Mouse (Mus musculus): Measurements from ENCODE around the gene Foxp1.

The Foxp1 gene

DNA sequence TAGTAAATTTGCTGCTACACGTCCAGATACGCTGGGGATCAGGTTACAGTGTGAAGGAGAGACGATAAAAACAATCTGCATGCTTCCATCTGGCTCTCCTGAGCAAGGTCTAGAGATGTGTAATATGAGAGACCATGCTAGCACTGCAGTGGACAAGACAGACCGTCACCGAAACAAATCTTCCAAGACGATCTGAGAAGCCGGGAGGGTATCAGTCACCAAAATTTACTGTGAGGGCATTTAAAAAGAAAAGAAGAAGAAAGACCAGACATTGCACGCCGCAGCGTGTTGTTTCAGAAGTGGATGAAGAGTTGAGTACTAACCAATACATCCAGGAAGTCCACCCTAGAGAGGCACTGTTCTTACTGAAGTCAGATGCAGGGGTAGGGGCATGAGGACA lies 39.0 kb downstream of the Foxp1 start:
- DNase-seq = no peak

DNA sequence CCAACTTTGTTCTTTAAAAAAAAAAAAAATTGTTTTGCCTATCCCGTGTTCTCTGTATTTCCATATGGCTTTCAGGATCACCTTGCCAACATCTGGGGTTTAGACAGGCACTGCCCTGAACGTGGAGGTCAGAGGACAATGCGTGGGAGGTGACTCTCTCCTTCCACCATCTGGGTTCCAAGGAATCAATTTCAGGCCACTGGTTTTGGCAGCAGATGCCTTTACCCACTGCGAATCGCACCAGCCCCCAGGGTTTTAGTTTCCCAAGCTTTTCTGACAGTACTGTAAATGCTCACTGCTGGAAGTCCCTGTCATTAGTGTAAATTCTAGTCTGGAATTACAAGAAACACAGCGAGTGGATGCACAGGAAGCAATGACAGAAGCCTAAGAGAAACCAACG lies 41.0 kb downstream of the Foxp1 start:
- DNase-seq = no peak

DNA sequence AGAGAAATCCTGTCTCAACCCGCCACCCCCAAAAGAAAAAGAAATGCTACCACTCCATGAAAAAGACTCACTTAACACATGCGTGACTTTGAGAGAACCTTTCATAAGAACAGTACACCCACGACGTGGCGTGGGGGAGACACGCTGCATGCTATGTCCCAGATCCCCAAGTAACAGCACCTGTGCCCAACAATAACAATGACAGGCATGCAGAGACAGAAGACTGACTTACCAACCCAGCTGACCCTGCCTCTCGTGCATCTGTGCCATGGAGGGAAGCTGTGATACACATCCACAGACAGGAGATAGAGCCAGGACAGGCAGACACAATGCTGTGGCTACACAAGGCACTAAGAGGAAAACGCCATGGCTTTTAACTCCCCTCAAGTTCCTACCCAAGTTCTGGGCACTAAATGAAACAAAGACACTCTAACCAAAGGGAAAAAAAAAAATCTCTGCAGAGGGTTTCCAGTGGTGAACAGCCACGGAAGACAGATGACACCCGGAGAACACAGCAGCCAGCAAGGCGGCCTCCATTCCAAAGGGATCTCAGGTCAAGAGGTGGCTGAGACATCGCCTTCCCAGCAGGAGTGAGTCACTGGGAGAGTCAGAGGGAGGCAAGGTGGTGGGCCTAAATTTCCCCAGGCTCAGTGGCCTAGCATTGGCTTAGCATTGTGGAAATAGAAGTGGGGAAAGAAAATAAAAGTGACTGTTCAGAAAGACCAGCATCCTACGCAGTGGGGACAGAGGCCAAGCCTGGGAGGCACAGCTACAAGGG lies 43.5 kb downstream of the Foxp1 start:
- no peak for DNase-seq

DNA sequence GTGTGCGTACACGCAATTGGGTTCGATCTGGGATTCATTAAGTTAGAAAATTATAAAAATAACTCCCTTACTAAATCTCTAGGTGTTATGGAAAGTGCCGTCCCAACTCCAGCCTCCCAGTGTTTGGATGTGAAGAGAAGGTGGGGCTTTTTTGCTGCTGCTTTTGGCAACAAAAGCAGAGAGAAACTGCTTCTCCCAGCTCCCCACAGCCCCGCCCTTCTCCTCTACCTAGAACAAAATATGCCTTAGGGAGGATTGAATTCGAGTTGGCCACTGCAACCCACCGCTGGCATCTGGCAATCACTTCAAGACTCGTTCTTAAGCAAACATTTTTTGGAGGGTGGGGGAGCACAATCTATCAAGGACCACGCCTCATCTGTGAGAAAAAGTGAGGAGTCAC lies 47.5 kb downstream of the Foxp1 start:
- no peak for DNase-seq

DNA sequence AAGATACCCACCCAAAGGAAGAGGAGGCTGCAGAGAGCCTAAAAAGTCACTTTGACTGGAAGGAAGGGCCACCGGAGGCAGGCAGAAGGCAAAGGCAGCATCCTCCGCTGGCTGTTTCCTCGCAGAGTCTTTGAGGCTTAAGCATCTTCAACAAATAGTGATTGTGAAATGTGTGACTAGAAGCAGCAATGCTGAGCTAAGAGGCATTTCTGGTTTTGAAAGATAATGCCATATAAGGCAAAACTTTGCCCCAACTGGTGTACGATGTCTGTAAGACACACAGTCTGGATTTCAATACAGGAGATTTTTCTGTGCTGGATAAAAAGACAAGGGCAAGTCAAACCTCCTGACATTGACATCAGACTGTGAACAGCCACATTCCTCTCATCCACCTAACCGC lies 51.6 kb downstream of the Foxp1 start:
- DNase-seq = no peak

DNA sequence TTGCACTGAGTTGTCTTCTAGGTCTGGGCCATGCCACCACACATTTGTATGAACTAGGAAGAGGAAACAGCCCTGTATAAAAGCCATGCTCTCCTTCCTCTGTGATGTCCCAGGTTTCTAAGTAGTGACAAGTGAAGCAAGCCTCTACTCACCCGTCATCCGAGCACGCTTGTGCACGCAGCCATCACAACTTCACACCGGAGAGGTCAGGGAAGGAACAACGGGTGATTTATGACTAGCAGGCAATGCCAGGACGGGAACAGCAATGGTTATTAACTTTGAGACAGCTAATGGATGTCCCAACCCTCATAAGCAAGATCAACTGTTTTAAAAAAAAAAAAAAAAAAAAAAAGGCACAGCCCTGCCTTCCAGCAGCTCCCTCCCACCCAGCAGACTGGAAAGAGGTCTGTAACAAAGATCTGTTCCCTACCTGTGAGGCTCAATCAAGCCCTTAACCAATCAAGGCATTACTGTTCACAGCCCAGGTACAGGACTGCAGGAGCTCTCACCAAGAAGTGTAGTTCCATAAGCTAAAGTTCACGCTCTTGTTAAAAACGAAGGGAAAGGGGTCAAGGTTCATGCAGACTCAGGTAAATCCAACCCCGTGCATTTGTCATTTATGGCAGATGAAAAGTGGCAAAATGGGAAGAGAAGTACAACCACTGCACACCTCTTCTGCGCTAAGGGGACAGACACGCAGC lies 53.2 kb downstream of the Foxp1 start:
- no peak for DNase-seq

DNA sequence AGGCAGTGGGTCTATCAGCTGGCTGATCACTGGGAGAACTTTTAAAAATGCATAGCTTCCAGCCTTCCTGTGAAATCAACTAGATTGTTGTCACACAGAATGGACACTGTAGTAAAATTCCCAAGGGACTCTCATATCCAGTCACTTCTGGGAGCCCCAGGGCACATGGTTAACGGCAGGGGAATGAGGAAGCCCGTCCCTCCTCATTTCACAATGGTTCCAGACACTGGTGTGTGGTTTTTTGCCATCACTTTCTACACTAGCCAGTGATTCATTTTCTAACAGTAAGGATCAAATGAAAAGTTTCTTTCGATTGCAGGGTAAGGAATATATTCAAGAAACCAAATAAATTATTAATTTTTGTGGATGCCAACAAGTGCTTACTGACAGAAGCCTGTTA lies 54.7 kb downstream of the Foxp1 start:
- DNase-seq = no peak

DNA sequence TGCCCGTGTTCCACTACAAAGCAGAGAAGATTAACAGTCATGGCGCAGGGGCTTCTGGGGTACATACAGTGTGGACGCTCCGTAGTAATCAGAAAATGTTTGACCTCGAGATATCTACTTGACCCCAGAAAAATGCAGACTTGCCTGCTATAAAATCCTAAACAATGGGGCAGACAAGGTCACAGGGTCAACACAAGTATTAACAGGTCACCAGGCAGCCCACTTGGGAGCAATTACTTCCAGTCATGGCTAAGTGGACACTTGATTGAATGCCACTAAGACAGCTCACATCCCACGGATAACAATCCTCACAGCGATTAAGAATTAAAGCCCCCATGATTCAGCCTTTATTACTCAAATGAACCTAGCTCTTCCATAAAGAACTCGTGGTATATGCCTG lies 55.4 kb downstream of the Foxp1 start:
- DNase-seq = no peak

DNA sequence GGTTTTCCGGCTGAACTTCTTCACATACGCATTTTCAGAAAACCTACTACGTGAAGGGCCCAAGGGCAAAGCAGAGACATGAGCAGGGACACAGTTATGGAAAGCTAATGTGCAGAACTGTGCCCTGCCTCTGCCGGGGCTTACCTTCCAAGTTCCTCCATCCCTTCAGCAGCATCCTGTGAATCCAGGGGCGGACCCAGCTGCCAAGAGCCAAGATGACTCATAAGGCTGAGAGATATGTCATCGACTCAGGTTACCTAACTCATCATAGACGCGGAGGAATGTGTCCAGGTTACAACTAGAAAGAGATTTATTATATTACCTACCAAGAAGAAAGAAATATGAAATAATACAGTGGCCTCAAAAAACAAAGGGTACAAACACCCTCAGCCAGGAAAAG lies 56.2 kb downstream of the Foxp1 start:
- DNase-seq = no peak

DNA sequence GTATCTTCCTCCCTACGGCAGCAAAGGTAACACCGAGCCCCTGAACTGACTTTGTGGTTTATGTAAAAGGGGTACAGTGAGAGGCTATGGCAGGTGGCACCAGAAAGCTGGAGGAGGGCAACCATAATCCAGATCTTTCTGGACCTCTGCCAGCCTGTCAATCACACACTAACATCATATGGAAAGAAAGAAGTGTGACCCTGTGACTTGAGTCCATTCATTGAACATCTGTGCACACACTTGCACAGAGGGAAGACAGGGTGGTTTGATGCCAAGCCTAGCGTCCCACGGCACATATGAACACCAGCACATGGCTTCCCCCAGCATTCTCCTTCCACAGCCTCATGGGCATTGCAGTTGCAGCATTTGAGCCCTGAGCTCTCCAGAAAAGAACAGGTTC lies 58.1 kb downstream of the Foxp1 start:
- DNase-seq = no peak

DNA sequence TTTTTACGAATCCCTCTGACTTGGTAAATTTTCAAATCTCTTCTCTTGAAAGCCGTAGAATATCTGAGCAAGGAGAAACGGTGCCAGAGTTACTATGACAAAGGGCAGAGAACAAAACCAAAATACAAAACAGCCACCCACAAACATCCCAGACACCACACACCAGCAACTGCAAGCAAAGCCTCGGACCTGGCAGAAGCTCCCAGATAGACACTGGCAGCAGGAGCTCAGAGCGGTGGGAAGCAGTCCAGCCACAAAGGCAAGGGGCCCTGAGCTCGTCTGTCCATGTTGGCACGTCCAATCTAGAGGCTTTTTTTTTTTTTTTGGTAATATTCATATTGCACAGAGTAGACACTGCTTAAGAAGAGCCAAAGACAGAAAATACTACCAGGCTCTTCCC lies 58.6 kb downstream of the Foxp1 start:
- DNase-seq = no peak

DNA sequence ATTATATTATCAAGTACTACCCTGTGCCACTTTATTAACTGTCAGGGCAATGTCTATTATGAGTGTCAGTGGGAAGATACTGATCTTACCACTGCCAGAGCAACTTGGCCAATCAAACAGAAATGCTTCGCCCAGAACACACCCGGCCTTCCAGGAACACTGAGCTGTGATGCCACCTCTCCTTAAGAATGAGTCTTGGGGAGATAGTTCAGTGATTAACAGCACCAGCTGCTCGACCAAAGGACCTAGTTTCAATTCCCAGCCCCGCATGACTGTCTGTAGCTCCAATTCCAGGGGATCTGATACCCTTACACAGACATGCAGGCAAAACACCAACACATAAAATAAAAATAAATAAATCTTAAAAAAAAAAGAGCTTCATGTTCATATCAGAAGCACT lies 63.7 kb downstream of the Foxp1 start:
- DNase-seq = no peak

DNA sequence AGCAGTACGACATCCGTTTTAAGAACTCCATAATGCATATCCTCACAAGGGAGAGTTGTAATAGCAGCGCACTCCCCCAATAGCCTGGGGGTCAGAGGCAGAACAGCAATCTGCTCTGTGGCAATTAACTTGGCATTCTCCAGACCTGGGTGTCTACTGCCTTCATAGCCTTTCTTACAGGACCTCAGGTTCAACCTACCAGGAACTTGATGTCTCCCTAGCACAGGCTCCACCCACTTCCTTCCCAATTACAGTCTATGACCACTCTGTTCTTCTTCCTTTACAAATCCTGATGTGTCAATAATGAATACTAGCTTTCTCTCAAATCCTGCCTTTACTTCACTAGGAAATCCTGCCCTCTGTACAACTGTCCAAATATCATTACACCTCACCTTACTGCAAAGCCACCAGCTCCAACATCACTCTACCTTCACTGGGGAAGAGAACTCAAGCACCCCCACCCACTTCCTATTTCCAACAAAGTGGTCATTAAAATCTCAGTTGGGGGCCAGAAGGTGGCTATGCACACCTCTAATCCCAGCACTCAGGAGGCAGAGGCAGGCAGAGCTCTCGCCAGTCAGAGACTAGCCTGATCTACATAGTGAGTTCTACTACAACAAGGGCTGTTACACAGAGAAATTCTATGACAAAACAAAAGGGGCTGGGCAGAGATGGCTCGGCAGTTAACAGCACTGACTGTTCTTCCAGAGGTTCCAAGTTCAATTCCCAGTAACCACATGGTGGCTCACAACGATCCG lies 68.6 kb downstream of the Foxp1 start:
- DNase-seq = no peak

DNA sequence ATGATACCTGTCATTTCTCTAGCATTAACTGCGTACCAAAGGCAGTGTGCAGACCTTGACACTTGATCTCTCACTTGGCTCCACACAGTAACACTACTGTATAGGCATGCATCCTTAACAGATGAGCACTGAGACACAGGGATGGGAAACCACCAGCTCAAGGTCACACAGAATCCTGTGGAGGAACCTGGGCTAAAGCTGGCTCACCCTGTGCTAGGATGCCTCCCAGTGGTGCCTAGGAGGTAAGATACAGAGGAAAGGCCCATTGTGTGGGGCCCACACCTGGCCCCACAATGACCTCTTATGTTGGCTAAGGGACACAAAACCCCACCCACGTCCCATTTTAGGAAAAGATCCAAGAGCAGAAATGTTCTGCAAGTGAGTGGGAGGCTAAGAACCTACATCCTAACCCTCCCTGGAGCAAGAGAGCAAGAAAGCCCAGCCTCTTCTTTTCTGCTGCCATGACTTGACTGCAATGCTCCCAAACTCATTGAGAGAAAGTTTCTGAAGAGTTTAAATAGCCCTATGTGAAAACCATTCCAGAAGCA lies 69.8 kb downstream of the Foxp1 start:
- no peak for DNase-seq

DNA sequence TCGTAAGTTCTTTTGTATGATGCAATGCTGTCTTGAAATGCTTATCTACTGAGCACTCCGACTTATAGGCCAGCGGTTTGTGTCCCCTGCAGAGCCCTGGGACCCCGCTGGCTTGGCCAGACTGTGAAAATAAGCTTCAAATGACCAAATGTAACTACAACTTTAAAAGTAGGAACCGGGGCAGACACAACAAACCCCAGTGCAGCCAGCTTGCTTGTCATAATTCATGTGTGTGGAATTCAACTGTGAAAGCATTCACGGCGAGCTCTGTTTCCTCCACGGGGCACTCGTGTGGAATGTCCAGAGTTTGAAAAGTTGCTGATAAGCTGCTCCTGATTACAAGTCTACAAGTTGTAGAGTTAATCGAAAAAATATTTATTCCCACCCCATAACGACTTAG lies 71.0 kb downstream of the Foxp1 start:
- no peak for DNase-seq

DNA sequence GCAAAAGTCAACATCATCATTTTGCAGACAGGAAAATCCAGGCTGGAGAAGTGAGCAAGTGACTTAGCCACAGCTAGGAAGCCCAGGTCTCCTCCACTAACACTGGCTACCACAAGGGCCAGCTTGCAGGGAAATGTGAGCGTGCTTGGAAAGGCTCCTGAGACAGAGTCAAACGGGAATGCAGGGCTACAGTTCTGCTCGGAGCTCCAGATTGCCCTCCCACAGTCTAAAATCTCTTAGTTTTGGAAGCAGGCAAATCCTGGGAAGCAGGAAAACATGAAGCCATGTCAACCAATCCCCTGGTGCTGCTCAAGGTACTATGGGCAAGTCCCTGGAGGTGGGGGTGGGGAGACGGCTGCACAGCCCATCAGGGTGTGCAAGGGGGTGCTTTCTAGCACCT lies 75.1 kb downstream of the Foxp1 start:
- DNase-seq = no peak

DNA sequence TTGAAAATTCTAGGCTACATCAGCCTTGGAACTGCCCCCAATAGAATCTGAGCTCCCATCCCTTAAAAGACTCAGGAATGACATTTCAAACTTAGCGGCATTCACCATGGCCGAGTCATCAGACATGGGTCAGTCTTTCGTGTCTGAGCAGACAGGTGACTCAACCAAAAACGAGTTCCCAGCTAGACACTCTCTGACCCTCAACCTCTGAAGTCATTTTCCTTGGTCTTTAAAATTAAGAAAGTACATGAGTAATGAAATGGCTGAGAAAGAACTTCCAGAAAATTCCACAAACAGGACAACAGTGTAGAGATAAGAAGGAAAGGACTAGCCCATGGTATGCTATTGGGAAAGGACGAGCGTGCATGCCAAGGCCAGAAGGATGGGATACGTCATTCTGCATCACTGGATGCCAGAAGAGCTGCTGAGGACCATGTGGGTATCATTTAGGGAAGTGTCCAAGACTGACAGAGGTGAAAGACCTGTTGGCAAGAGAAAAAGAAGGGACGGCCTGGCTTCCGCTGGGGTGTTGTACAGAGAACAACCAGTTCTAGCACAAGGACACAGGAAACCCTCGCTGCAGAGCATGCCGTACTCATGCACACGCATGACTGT lies 75.6 kb downstream of the Foxp1 start:
- no peak for DNase-seq

DNA sequence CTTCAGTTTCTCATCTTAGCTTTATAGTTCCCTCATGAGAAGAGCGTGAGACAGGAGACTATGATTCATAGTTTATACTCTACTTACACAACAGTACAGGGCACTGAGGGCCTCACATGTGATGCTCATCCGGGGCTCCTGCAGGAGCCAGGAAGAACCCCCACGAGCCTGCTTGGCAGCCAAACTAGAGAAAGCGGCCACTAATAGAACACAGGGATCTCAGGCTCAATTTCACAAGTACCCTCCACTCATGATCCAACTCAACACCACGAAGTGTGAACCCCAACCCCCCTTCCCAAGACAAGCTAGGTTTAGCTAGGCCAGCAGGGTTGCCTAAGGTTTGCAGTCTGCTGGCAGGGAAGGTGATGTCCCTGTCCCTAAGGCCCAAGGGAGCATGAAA lies 79.1 kb downstream of the Foxp1 start:
- DNase-seq = no peak

DNA sequence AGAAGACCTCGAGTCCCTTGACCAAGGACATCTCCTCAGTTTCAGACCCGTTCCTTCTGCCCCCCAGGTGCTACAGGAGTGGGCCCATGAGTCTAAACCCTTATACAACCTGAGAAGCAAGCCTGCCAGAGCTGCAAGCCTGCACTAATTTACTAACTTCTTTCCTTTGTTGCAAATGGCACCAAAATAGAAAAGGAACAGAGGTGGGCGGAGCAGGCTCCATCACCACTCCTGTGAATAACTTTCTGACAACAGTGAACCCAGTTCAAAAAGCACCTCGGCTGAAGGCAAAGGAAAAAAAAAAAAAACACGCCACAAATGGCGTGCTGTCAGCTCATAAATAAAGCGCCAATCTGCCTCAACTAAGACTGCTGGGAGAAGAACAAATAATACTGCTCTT lies 81.4 kb downstream of the Foxp1 start:
- DNase-seq = no peak

DNA sequence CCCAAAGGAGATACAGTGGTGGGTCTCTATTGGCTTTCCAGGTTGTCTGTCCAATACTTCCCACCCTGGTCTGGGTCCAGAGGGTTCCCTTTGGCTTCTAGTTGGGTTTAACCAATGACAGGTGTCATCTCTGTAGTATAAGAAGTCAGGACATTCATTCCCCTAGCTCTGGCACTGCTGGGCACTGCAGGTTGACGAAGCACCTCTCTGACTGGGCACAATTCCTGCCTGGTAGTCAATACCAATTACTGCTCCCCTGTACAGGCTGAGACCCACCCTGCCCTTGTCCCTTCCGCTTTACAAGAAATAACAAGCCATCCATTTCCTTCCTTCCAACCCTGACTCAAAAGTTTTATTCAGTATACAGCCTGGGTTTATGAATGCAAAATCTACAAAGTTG lies 81.9 kb downstream of the Foxp1 start:
- no peak for DNase-seq

DNA sequence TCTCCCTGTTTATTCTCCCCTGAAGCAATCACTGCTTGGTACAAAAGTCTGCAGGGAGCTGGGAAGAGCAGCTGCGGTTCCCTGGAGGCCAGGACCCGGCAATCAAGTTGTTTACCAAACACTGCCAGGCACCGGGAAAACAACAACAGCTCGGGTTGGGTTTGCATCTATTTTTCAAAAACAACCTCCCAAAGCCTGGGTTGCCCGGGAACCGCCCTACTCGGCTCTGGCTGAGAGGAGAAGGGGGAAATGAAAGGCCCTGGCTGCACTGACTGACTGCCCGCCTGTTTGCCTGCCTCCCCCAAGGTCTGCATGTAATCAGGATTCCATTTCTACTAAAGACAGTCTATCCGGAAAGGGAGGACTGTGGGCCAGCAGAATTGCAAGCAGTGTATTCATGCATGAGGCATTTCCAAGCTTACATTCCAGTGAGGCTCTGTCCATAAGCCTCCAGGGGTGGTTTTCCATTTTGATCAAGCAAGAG lies 82.6 kb downstream of the Foxp1 start:
- DNase-seq = no peak

DNA sequence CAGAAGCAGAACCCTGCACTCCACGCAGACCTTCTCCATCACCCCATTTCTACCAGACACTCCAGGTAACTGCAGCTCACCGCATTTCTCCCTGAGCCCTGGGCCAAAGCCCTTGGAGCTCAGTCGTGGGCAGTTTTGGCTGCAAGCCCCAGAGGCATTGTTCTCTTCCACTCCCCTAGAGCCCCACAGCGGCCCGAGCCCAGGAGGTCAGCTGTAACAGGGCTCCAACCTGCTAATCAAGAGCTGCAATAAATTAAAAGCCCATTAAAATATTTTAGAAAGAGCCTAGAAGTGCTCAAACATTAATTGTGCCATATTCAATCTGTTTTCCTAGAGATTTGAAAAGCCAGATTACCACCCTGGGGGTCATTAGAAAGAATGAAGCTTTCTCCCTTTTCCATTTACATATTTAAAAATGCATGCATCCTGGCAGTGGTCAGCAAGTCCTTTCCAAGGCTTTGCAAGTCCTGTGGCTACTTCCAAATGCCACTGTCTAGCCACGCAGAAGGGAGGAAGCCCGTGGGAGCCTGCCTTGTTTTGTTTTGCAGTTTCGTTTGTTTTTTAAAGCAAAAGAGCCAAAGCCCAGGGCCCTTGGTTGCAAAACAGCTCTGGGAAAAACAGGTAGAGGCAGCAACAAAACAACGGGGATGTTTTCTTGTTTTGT lies 83.2 kb downstream of the Foxp1 start:
- DNase-seq = no peak

DNA sequence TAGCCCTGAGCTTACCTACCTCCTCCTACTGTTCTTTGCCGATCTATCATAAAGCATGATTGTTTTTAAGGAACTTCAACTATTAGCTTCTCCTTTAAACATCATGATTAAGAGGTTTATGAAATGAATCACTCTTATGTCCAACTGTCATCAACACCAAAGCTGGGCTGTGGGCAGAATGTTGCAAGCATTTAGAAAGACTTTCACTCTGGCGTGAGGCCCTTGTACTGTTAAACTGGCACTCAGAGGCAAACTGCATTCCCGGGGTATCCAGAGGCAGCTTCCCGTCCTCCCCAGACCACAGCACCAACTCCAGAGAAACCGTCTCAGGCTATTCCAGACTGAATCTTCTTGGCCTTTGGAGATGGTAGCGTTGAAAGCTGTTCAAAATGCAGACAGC lies 86.2 kb downstream of the Foxp1 start:
- DNase-seq = no peak

All from right cerebral cortex, postnatal 14 days (tissue).